Comparison of ENCODE assay signal across 7 mouse cellular contexts in the genomic region with DNA sequence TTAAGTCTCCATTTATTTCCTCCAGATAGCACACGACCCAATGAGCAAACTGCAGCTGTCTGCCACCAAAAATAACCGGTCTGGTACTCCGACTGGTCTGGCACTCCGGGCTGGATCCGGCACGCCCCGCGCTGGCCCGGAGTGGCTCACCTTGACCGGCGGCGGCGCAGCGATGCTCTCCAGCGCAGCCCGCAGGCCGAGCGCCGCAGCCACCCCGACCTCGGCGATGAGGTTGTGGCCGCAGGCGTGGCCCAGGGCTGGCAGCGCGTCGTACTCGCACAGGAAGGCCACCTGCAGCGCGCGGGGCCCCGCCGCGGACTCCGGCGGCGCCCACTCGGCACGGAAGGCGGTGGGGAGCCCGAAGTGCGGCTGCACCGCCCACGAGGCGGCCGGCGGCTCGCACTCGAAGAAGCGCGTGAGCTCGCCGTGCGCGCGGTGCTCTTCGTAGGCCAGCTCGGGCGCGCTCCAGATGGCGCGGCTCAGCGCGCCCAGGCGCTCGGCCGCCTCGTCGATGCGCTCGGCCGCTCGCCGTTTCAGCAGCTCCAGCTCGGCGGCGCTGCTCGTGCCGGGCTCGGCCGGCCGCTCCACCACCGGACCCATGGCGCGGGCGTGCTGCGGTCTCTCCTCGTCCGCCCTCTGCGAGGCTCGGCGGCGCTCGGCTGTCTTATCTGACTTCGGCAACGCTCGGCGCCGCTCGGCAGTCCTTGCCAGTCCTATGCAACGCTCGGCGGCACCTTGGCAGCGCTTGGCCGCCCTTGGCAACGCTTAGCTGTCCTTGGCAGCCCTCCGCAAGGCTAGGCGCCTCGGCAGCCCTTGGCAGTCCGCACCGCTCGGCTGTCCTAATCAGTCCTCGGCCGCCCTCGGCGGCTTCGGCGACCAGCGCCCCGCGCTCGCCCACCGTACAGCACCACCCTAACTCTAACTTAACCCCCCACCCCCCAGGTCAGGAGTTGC. TPM values are rescaled to one million over a fixed set of nuclear protein-coding genes. Genes with fewer than 3 reads are reported as not detected.
DNase-seq lines count a peak whose midpoint lies in the region; ATAC-seq and TF ChIP-seq lines count a peak whose summit lies in the region.

No protein-coding gene starts in this region.

- peak overlapping the region; percentile 97 for H3K4me2 ChIP-seq in heart, embryonic 11.5 days
- peak overlapping the region; percentile 76 for H3K4me2 ChIP-seq in kidney, embryonic 15.5 days
- peak overlapping the region; percentile 89 for H3K4me2 ChIP-seq in limb, embryonic 15.5 days
- H3K4me2 ChIP-seq in midbrain, postnatal 0 days (ENCODE audit: low read depth, low read length, poor library complexity, severe bottlenecking), result peak overlapping the region; percentile 81

- no peaks in the 10 kb centered on the region for H3K4me1 ChIP-seq in heart, embryonic 11.5 days (ENCODE audit: control insufficient read depth, insufficient read depth, low read length)
- peaks cover 10% of the 10 kb centered on the region for H3K4me1 ChIP-seq in kidney, embryonic 15.5 days
- peaks cover 12% of the 10 kb centered on the region; the same call in 1 of the 2 replicates for H3K4me1 ChIP-seq in limb, embryonic 15.5 days
- no peaks in the 10 kb centered on the region for H3K4me1 ChIP-seq in midbrain, postnatal 0 days (ENCODE audit: insufficient read depth, low read length)

- peak; percentile 74 for ATAC-seq in erythroid progenitor cell, adult 5-6 weeks (replicated peaks; ENCODE audit: low FRiP score, poor library complexity, severe bottlenecking)
- ATAC-seq in heart, embryonic 11.5 days (replicated peaks; ENCODE audit: insufficient number of reproducible peaks, low FRiP score, low TSS enrichment), result peak; percentile 84
- peak; percentile 95 for ATAC-seq in kidney, embryonic 15.5 days (replicated peaks; ENCODE audit: low FRiP score)
- ATAC-seq in limb, embryonic 15.5 days (ENCODE audit: insufficient number of reproducible peaks, low FRiP score, low TSS enrichment, low read depth), result peak; percentile 84
- ATAC-seq in midbrain, postnatal 0 days (ENCODE audit: low FRiP score), result peak; percentile 94

- no peaks in the 10 kb centered on the region for H3K27me3 ChIP-seq in heart, embryonic 11.5 days (ENCODE audit: control insufficient read depth, insufficient read depth, low read length)
- H3K27me3 ChIP-seq in kidney, embryonic 15.5 days, result peaks cover 15% of the 10 kb centered on the region; the same call in 1 of the 2 replicates
- no peaks in the 10 kb centered on the region for H3K27me3 ChIP-seq in limb, embryonic 15.5 days
- H3K27me3 ChIP-seq in midbrain, postnatal 0 days (ENCODE audit: insufficient read depth, low read length), result no peaks in the 10 kb centered on the region

- peak; percentile 98 for DNase-seq in brain, adult 2 months (ENCODE audit: low read depth, low spot score)
- DNase-seq in midbrain, postnatal 0 days (ENCODE audit: low spot score), result peak; percentile 96
- DNase-seq in spleen, postnatal 36 days (ENCODE audit: low spot score in 2 of 2), result peak; percentile 43 to 52

- under 1% methylated on average over 123 of the region's 123 CpGs for WGBS in heart, embryonic 11.5 days (ENCODE audit: insufficient replicate concordance)
- WGBS in kidney, embryonic 15.5 days, result under 1% methylated on average over 109 of the region's 123 CpGs
- WGBS in limb, embryonic 15.5 days, result under 1% methylated on average over 120 of the region's 123 CpGs
- under 1% methylated on average over 82 of the region's 123 CpGs for WGBS in midbrain, postnatal 0 days

- H3K36me3 ChIP-seq in heart, embryonic 11.5 days (ENCODE audit: control insufficient read depth, insufficient read depth, low read length), result no peaks in the 10 kb centered on the region
- no peaks in the 10 kb centered on the region for H3K36me3 ChIP-seq in kidney, embryonic 15.5 days
- H3K36me3 ChIP-seq in limb, embryonic 15.5 days, result no peaks in the 10 kb centered on the region
- peaks cover 7% of the 10 kb centered on the region; the same call in 1 of the 2 replicates for H3K36me3 ChIP-seq in midbrain, postnatal 0 days (ENCODE audit: insufficient read depth, low read length)

- TF ChIP-seq CTCF in midbrain, postnatal 0 days (IDR thresholded peaks at IDR 0.05), result peak; percentile 48

- peak overlapping the region; percentile 76 for H3K27ac ChIP-seq in heart, embryonic 11.5 days (ENCODE audit: low read depth, low read length)
- peak overlapping the region; percentile 86 for H3K27ac ChIP-seq in kidney, embryonic 15.5 days
- peak overlapping the region; percentile 91 for H3K27ac ChIP-seq in limb, embryonic 15.5 days
- H3K27ac ChIP-seq in midbrain, postnatal 0 days (ENCODE audit: low read depth, low read length), result peak overlapping the region; percentile 94

- peak overlapping the region; percentile 77 for H3K9ac ChIP-seq in heart, embryonic 11.5 days (ENCODE audit: low read depth, low read length)
- peak overlapping the region; percentile 66 for H3K9ac ChIP-seq in kidney, embryonic 15.5 days
- peak overlapping the region; percentile 39 for H3K9ac ChIP-seq in limb, embryonic 15.5 days
- H3K9ac ChIP-seq in midbrain, postnatal 0 days (replicated peaks; ENCODE audit: low read length, poor library complexity, severe bottlenecking), result peak overlapping the region; percentile 86

- peak overlapping the region; percentile 66 for H3K4me3 ChIP-seq in heart, embryonic 11.5 days (ENCODE audit: low read depth, low read length)
- peak overlapping the region; percentile 72 for H3K4me3 ChIP-seq in kidney, embryonic 15.5 days (replicated peaks)
- peak overlapping the region; percentile 61 for H3K4me3 ChIP-seq in limb, embryonic 15.5 days
- peak overlapping the region; percentile 71 for H3K4me3 ChIP-seq in midbrain, postnatal 0 days (ENCODE audit: low read depth, low read length)

- no peaks in the 10 kb centered on the region for H3K9me3 ChIP-seq in heart, embryonic 11.5 days (replicated peaks; ENCODE audit: control insufficient read depth, low read length)
- no peaks in the 10 kb centered on the region for H3K9me3 ChIP-seq in kidney, embryonic 15.5 days (replicated peaks)
- H3K9me3 ChIP-seq in limb, embryonic 15.5 days, result no peaks in the 10 kb centered on the region
- no peaks in the 10 kb centered on the region for H3K9me3 ChIP-seq in midbrain, postnatal 0 days (ENCODE audit: low read length)

RNA-seq across cellular contexts. Expression of gene Pm20d2, which starts 0.5 kb away (rescaled TPM):
- not detected in 2 replicates for total RNA-seq in erythroid progenitor cell, adult 5-6 weeks (2015; ENCODE audit: low replicate concordance)
- not detected in 2 replicates for total RNA-seq in erythroid progenitor cell, adult 5-6 weeks (2017; ENCODE audit: low replicate concordance)
- polyA plus RNA-seq in heart, embryonic 11.5 days (2014; fragmentation: Nextera tagmentation; extraction: Ambion mirVana), result 1.1 and 1.5 TPM in 2 replicates
- polyA plus RNA-seq in kidney, embryonic 15.5 days (2015; fragmentation: Nextera tagmentation; extraction: Ambion mirVana), result 0.83 and 1.2 TPM in 2 replicates
- polyA plus RNA-seq in limb, embryonic 15.5 days (2015; fragmentation: Nextera tagmentation; extraction: Ambion mirVana), result 1.5 and 1.7 TPM in 2 replicates
- 7.7 and 9.2 TPM in 2 replicates for total RNA-seq in midbrain, postnatal 0 days (2014; rRNA removed)
- 2.9 and 3.6 TPM in 2 replicates for polyA plus RNA-seq in midbrain, postnatal 0 days (2015; fragmentation: Nextera tagmentation; extraction: Ambion mirVana)

RNA-seq across cellular contexts. Expression of gene Srsf12, which starts 19.7 kb away (rescaled TPM):
- total RNA-seq in erythroid progenitor cell, adult 5-6 weeks (2015; ENCODE audit: low replicate concordance), result not detected in 2 replicates
- not detected in 2 replicates for total RNA-seq in erythroid progenitor cell, adult 5-6 weeks (2017; ENCODE audit: low replicate concordance)
- 1.7 and 3.1 TPM in 2 replicates for polyA plus RNA-seq in heart, embryonic 11.5 days (2014; fragmentation: Nextera tagmentation; extraction: Ambion mirVana)
- 4.7 and 5.1 TPM in 2 replicates for polyA plus RNA-seq in kidney, embryonic 15.5 days (2015; fragmentation: Nextera tagmentation; extraction: Ambion mirVana)
- polyA plus RNA-seq in limb, embryonic 15.5 days (2015; fragmentation: Nextera tagmentation; extraction: Ambion mirVana), result 13.8 and 15.4 TPM in 2 replicates
- total RNA-seq in midbrain, postnatal 0 days (2014; rRNA removed), result 84.2 and 88.0 TPM in 2 replicates
- polyA plus RNA-seq in midbrain, postnatal 0 days (2015; fragmentation: Nextera tagmentation; extraction: Ambion mirVana), result 76.7 and 77.4 TPM in 2 replicates

RNA-seq across cellular contexts. Expression of gene Gabrr1, which starts 56.7 kb away (rescaled TPM):
- not detected in 2 replicates for total RNA-seq in erythroid progenitor cell, adult 5-6 weeks (2015; ENCODE audit: low replicate concordance)
- not detected in 2 replicates for total RNA-seq in erythroid progenitor cell, adult 5-6 weeks (2017; ENCODE audit: low replicate concordance)
- 0.37 TPM in 1 of 2 replicates, not detected in the other for polyA plus RNA-seq in heart, embryonic 11.5 days (2014; fragmentation: Nextera tagmentation; extraction: Ambion mirVana)
- polyA plus RNA-seq in kidney, embryonic 15.5 days (2015; fragmentation: Nextera tagmentation; extraction: Ambion mirVana), result 0.06 TPM in 1 of 2 replicates, not detected in the other
- polyA plus RNA-seq in limb, embryonic 15.5 days (2015; fragmentation: Nextera tagmentation; extraction: Ambion mirVana), result 0.06 TPM in 1 of 2 replicates, not detected in the other
- total RNA-seq in midbrain, postnatal 0 days (2014; rRNA removed), result 1.4 and 1.8 TPM in 2 replicates
- 1.4 and 1.5 TPM in 2 replicates for polyA plus RNA-seq in midbrain, postnatal 0 days (2015; fragmentation: Nextera tagmentation; extraction: Ambion mirVana)

Comparison
In these comparisons a context has a peak if more than half of its experiments do, and no peak if none do; other contexts are left out.
1. Peak in every context shown above with its lines: DNase-seq, ATAC-seq, H3K4me3 ChIP-seq and H3K27ac ChIP-seq.
2. DNase-seq: peak in every context shown above with its lines; median percentile 98 in brain, adult 2 months; 96 in midbrain, postnatal 0 days; 48 in spleen, postnatal 36 days.